Comparison of ENCODE assay signal across 21 mouse cellular contexts in the genomic region with DNA sequence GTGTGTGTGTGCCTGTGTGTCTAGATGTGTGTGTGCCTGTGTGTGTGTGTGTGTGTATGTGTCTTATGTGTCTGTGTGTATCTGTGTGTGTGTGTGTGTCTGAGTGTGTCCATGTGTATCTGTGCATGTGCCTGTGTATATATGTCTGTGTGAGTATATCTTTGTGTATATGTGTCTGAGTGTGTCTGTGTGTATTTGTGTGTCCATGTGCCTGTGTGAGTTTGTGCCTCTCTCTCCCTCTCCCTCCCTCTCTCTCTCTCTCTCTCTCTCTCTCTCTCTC.
DNase-seq lines count a peak whose midpoint lies in the region; ATAC-seq and TF ChIP-seq lines count a peak whose summit lies in the region.
"Had no signal": no experiment of that assay in that cellular context is flagged by ENCODE, and none has a peak within 500 bp of the region (broad histone marks: within the 10 kb centered on the region; RNA-seq: fewer than 3 reads in every experiment).

No protein-coding gene starts in this region.

- peaks cover 43% of the 10 kb centered on the region for H3K27me3 ChIP-seq in forebrain, embryonic 12.5 days
- H3K27me3 ChIP-seq in forebrain, embryonic 14.5 days (replicated peaks; ENCODE audit: control insufficient read depth, insufficient read depth, low read length): no peaks in the 10 kb centered on the region
- H3K27me3 ChIP-seq in hindbrain, embryonic 12.5 days: peaks cover 42% of the 10 kb centered on the region
- H3K27me3 ChIP-seq in hindbrain, embryonic 11.5 days (ENCODE audit: control insufficient read depth, insufficient read depth, low read length): peaks cover 14% of the 10 kb centered on the region
- H3K27me3 ChIP-seq in midbrain, embryonic 10.5 days (ENCODE audit: low read depth, poor library complexity, severe bottlenecking): peaks cover 98% of the 10 kb centered on the region
- H3K27me3 ChIP-seq in midbrain, postnatal 0 days (ENCODE audit: insufficient read depth, low read length): 0 out of 2 replicates have a peak, but pooled peaks cover 3% of the 10 kb centered on the region
- H3K27me3 ChIP-seq: embryonic facial prominence, embryonic 15.5 days; kidney, embryonic 15.5 days; limb, embryonic 12.5 days; liver, embryonic 12.5 days; stomach, embryonic 15.5 days had no signal

- no peaks in the 10 kb centered on the region for H3K9me3 ChIP-seq in forebrain, embryonic 12.5 days
- no peaks in the 10 kb centered on the region for H3K9me3 ChIP-seq in forebrain, embryonic 14.5 days (replicated peaks; ENCODE audit: control insufficient read depth, low read length)
- no peaks in the 10 kb centered on the region for H3K9me3 ChIP-seq in hindbrain, embryonic 12.5 days (replicated peaks)
- no peaks in the 10 kb centered on the region for H3K9me3 ChIP-seq in hindbrain, embryonic 11.5 days (ENCODE audit: control insufficient read depth, low read length)
- H3K9me3 ChIP-seq in midbrain, embryonic 10.5 days (replicated peaks): no peaks in the 10 kb centered on the region
- H3K9me3 ChIP-seq in midbrain, postnatal 0 days (ENCODE audit: low read length): no peaks in the 10 kb centered on the region
- H3K9me3 ChIP-seq: embryonic facial prominence, embryonic 15.5 days; hindbrain, embryonic 13.5 days; kidney, embryonic 15.5 days; limb, embryonic 12.5 days; liver, embryonic 12.5 days; stomach, embryonic 15.5 days had no signal

- H3K36me3 ChIP-seq in forebrain, embryonic 12.5 days (replicated peaks): no peaks in the 10 kb centered on the region
- no peaks in the 10 kb centered on the region for H3K36me3 ChIP-seq in forebrain, embryonic 14.5 days (ENCODE audit: control insufficient read depth, insufficient read depth, low read length)
- H3K36me3 ChIP-seq in hindbrain, embryonic 12.5 days: no peaks in the 10 kb centered on the region
- no peaks in the 10 kb centered on the region for H3K36me3 ChIP-seq in hindbrain, embryonic 11.5 days (ENCODE audit: control insufficient read depth, insufficient read depth, low read length)
- H3K36me3 ChIP-seq in midbrain, embryonic 10.5 days: no peaks in the 10 kb centered on the region
- no peaks in the 10 kb centered on the region for H3K36me3 ChIP-seq in midbrain, postnatal 0 days (ENCODE audit: insufficient read depth, low read length)
- H3K36me3 ChIP-seq: embryonic facial prominence, embryonic 15.5 days; hindbrain, embryonic 13.5 days; kidney, embryonic 15.5 days; limb, embryonic 12.5 days; liver, embryonic 12.5 days; stomach, embryonic 15.5 days had no signal

- H3K4me2 ChIP-seq in forebrain, embryonic 12.5 days: peak overlapping the region; percentile 32; the same call in 1 of the 2 replicates
- H3K4me2 ChIP-seq in forebrain, embryonic 14.5 days (ENCODE audit: low read length): no peak overlapping the region; the same call in 1 of the 2 replicates
- no peak overlapping the region for H3K4me2 ChIP-seq in hindbrain, embryonic 12.5 days (replicated peaks)
- H3K4me2 ChIP-seq in hindbrain, embryonic 11.5 days (replicated peaks; ENCODE audit: low read depth, low read length): no peak overlapping the region
- H3K4me2 ChIP-seq in midbrain, postnatal 0 days (ENCODE audit: low read depth, low read length, poor library complexity, severe bottlenecking): no peak overlapping the region
- H3K4me2 ChIP-seq: embryonic facial prominence, embryonic 15.5 days; kidney, embryonic 15.5 days; limb, embryonic 12.5 days; liver, embryonic 12.5 days; stomach, embryonic 15.5 days had no signal

- H3K27ac ChIP-seq in forebrain, embryonic 12.5 days: peak overlapping the region; percentile 8
- H3K27ac ChIP-seq in forebrain, embryonic 14.5 days (ENCODE audit: low read depth, low read length): no peak overlapping the region
- H3K27ac ChIP-seq in hindbrain, embryonic 12.5 days: no peak overlapping the region
- H3K27ac ChIP-seq in hindbrain, embryonic 11.5 days (ENCODE audit: low read depth, low read length): no peak overlapping the region
- H3K27ac ChIP-seq in midbrain, embryonic 10.5 days (replicated peaks): peak overlapping the region; percentile 74
- H3K27ac ChIP-seq in midbrain, postnatal 0 days (ENCODE audit: low read depth, low read length): no peak overlapping the region
- H3K27ac ChIP-seq: embryonic facial prominence, embryonic 15.5 days; hindbrain, embryonic 13.5 days; kidney, embryonic 15.5 days; limb, embryonic 12.5 days; liver, embryonic 12.5 days; stomach, embryonic 15.5 days had no signal

- H3K9ac ChIP-seq in forebrain, embryonic 12.5 days: peak overlapping the region; percentile 2; the same call in 1 of the 2 replicates
- no peak overlapping the region for H3K9ac ChIP-seq in forebrain, embryonic 14.5 days (ENCODE audit: low read length)
- H3K9ac ChIP-seq in hindbrain, embryonic 12.5 days: no peak overlapping the region
- H3K9ac ChIP-seq in hindbrain, embryonic 11.5 days (ENCODE audit: low read depth, low read length): no peak overlapping the region
- no peak overlapping the region for H3K9ac ChIP-seq in midbrain, postnatal 0 days (replicated peaks; ENCODE audit: low read length, poor library complexity, severe bottlenecking)
- H3K9ac ChIP-seq: embryonic facial prominence, embryonic 15.5 days; hindbrain, embryonic 13.5 days; kidney, embryonic 15.5 days; limb, embryonic 12.5 days; liver, embryonic 12.5 days; stomach, embryonic 15.5 days had no signal

- DNase-seq in forebrain, embryonic 14.5 days (ENCODE audit: low spot score): no peak
- no peak for DNase-seq in hindbrain, embryonic 11.5 days (ENCODE audit: low spot score)
- no peak for DNase-seq in midbrain, embryonic 10.5 days (ENCODE audit: low spot score)
- DNase-seq in midbrain, postnatal 0 days (ENCODE audit: low spot score): no peak
- no peak for DNase-seq in retina, postnatal 1 day
- DNase-seq in kidney, postnatal 4 days: no peak
- DNase-seq: adrenal gland, postnatal 25 days; cerebellum, adult 11-12 months; cerebellum, postnatal 25 days; lung, postnatal 10 days; thymus, adult 18-20 months; thymus, postnatal 4 days had no signal

- peaks cover 47% of the 10 kb centered on the region for H3K4me1 ChIP-seq in forebrain, embryonic 12.5 days
- peaks cover 15% of the 10 kb centered on the region for H3K4me1 ChIP-seq in forebrain, embryonic 14.5 days (ENCODE audit: control insufficient read depth, insufficient read depth, low read length)
- H3K4me1 ChIP-seq in hindbrain, embryonic 12.5 days: peaks cover 31% of the 10 kb centered on the region
- peaks cover 8% of the 10 kb centered on the region for H3K4me1 ChIP-seq in hindbrain, embryonic 11.5 days (replicated peaks; ENCODE audit: control insufficient read depth, insufficient read depth, low read length)
- peaks cover 50% of the 10 kb centered on the region for H3K4me1 ChIP-seq in midbrain, embryonic 10.5 days
- H3K4me1 ChIP-seq in midbrain, postnatal 0 days (ENCODE audit: insufficient read depth, low read length): peaks cover 5% of the 10 kb centered on the region; the same call in 1 of the 2 replicates
- H3K4me1 ChIP-seq: liver, embryonic 12.5 days had no signal

- no peak for TF ChIP-seq CTCF in midbrain, postnatal 0 days (IDR thresholded peaks at IDR 0.05)

- no peak overlapping the region for H3K4me3 ChIP-seq in forebrain, embryonic 12.5 days (replicated peaks)
- H3K4me3 ChIP-seq in forebrain, embryonic 14.5 days (ENCODE audit: low read depth, low read length): no peak overlapping the region
- no peak overlapping the region for H3K4me3 ChIP-seq in hindbrain, embryonic 12.5 days
- H3K4me3 ChIP-seq in hindbrain, embryonic 11.5 days (ENCODE audit: low read depth, low read length): no peak overlapping the region
- 0 out of 2 replicates have a peak overlapping the region, but pooled peaks have one; percentile 29 for H3K4me3 ChIP-seq in midbrain, embryonic 10.5 days
- no peak overlapping the region for H3K4me3 ChIP-seq in midbrain, postnatal 0 days (ENCODE audit: low read depth, low read length)
- H3K4me3 ChIP-seq: embryonic facial prominence, embryonic 15.5 days; hindbrain, embryonic 13.5 days; kidney, embryonic 15.5 days; limb, embryonic 12.5 days; liver, embryonic 12.5 days; stomach, embryonic 15.5 days had no signal

- no peak for ATAC-seq in forebrain, embryonic 12.5 days (ENCODE audit: low FRiP score)
- no peak for ATAC-seq in forebrain, embryonic 14.5 days
- peak; percentile 8; the same call in 1 of the 2 replicates for ATAC-seq in hindbrain, embryonic 12.5 days (ENCODE audit: low FRiP score)
- ATAC-seq in hindbrain, embryonic 11.5 days (ENCODE audit: low FRiP score): no peak
- no peak for ATAC-seq in midbrain, postnatal 0 days (ENCODE audit: low FRiP score)
- ATAC-seq: intestine, postnatal 0 days; liver, embryonic 12.5 days had no signal

Comparison
In these comparisons a context has a peak if more than half of its experiments do, and no peak if none do; other contexts are left out.
1. H3K27ac ChIP-seq: peak in forebrain, embryonic 12.5 days (single experiment) and midbrain, embryonic 10.5 days (single experiment); none in forebrain, embryonic 14.5 days (single experiment), hindbrain, embryonic 12.5 days (single experiment), hindbrain, embryonic 11.5 days (single experiment) and midbrain, postnatal 0 days (single experiment).